Mouse (Mus musculus) lung, adult 2 months (tissue): ENCODE data around the gene Slc6a2.

Experiments used
- CTCF ChIP-seq: fragments of 200-500 bp; IDR thresholded peaks from 2 replicates; pipeline ENCODE4 v1.5.1; 2011; ENCODE audit warnings: mild to moderate bottlenecking, low read length, control low read depth; ENCODE audit not compliant: insufficient read depth
- POLR2A ChIP-seq: fragments of 200-500 bp; IDR thresholded peaks from 2 replicates; pipeline ENCODE4 v1.6.1; 2011; ENCODE audit warnings: low read depth, mild to moderate bottlenecking, control low read depth, low read length, borderline replicate concordance; ENCODE audit errors: extremely low read depth

GRCm38 (mm10) chr8:92976656-92977055 lies 16.8 kb downstream of the Slc6a2 start:
- TF ChIP-seq CTCF (no peak), POLR2A (no peak)
